Mouse (Mus musculus): ENCODE results near the gene Gm28308. TPM values are rescaled to one million over a fixed set of nuclear protein-coding genes. Genes with fewer than 3 reads are reported as not detected.

Gm28308 gene
- total RNA-seq, 2 experiments from 2014 or later: not detected

GRCm38 (mm10) chr6:52189909-52190308, 23.2 kb downstream of the Gm28308 start:
- intact Hi-C loops (cut with DNase I): loop anchor here (10.0 kb wide), 1 partner anchor 315 kb away; no protein-coding TSS in a partner anchor
- no peak for DNase-seq

GRCm38 (mm10) chr6:52189172-52189591, 24.0 kb downstream of the Gm28308 start:
- DNase-seq: no peak
- intact Hi-C loops (cut with DNase I): no loop called here

GRCm38 (mm10) chr6:52186500-52186899, 26.6 kb downstream of the Gm28308 start:
- intact Hi-C loops (cut with DNase I): no loop called here

GRCm38 (mm10) chr6:52185834-52186233, 27.3 kb downstream of the Gm28308 start:
- intact Hi-C loops (cut with DNase I): no loop called here
- DNase-seq: no peak

More at GRCm38 (mm10) chr6:52186500-52186899, 26.6 kb downstream of the Gm28308 start:
- DNase-seq: no peak

- DNase-seq: no peak
- intact Hi-C loops (cut with DNase I): no loop called here
Measured at GRCm38 (mm10) chr6:52185222-52185621, 27.9 kb downstream of the Gm28308 start.

- intact Hi-C loops (cut with DNase I): no loop called here
- no peak for DNase-seq
Measured at GRCm38 (mm10) chr6:52184668-52185067, 28.5 kb downstream of the Gm28308 start.

GRCm38 (mm10) chr6:52183311-52184080, 29.6 kb downstream of the Gm28308 start:
- intact Hi-C loops (cut with DNase I): no loop called here

GRCm38 (mm10) chr6:52182793-52183192, 30.3 kb downstream of the Gm28308 start:
- intact Hi-C loops (cut with DNase I): no loop called here
- no peak for DNase-seq

More at GRCm38 (mm10) chr6:52183311-52184080, 29.6 kb downstream of the Gm28308 start:
- DNase-seq: no peak

- intact Hi-C loops (cut with DNase I): no loop called here
- no peak for DNase-seq
Measured at GRCm38 (mm10) chr6:52182030-52182429, 31.1 kb downstream of the Gm28308 start.

- intact Hi-C loops (cut with DNase I): no loop called here
- no peak for DNase-seq
Measured at GRCm38 (mm10) chr6:52180726-52181125, 32.4 kb downstream of the Gm28308 start.

GRCm38 (mm10) chr6:52180213-52180710, 32.9 kb downstream of the Gm28308 start:
- intact Hi-C loops (cut with DNase I): no loop called here
- no peak for DNase-seq

GRCm38 (mm10) chr6:52179690-52180089, 33.4 kb downstream of the Gm28308 start:
- DNase-seq: no peak
- intact Hi-C loops (cut with DNase I): no loop called here

- no peak for DNase-seq
- intact Hi-C loops (cut with DNase I): no loop called here
Measured at GRCm38 (mm10) chr6:52178918-52179665, 34.0 kb downstream of the Gm28308 start.

GRCm38 (mm10) chr6:52177806-52178205, 35.3 kb downstream of the Gm28308 start:
- intact Hi-C loops (cut with DNase I): no loop called here

GRCm38 (mm10) chr6:52177061-52177735, 35.9 kb downstream of the Gm28308 start, which contains the start of gene 5730596B20Rik:
TSS of gene 5730596B20Rik (plus strand) at chr6:52177498.
- intact Hi-C loops (cut with DNase I): no loop called here
- DNase-seq: no peak

More at GRCm38 (mm10) chr6:52177806-52178205, 35.3 kb downstream of the Gm28308 start:
- no peak for DNase-seq

GRCm38 (mm10) chr6:52176391-52176790, 36.7 kb downstream of the Gm28308 start:
- DNase-seq: no peak
- intact Hi-C loops (cut with DNase I): no loop called here

GRCm38 (mm10) chr6:52175864-52176263, 37.3 kb downstream of the Gm28308 start:
- no peak for DNase-seq
- intact Hi-C loops (cut with DNase I): no loop called here

GRCm38 (mm10) chr6:52174968-52175751, 38.0 kb downstream of the Gm28308 start:
- no peak for DNase-seq
- intact Hi-C loops (cut with DNase I): no loop called here

GRCm38 (mm10) chr6:52173648-52174047, 39.5 kb downstream of the Gm28308 start:
- DNase-seq: no peak
- intact Hi-C loops (cut with DNase I): no loop called here

- peak; percentile 57 for DNase-seq
- intact Hi-C loops (cut with DNase I): no loop called here
Measured at GRCm38 (mm10) chr6:52172501-52172900, 40.6 kb downstream of the Gm28308 start.
